8 mouse cellular contexts compared by ENCODE assay signal in the genomic region with DNA sequence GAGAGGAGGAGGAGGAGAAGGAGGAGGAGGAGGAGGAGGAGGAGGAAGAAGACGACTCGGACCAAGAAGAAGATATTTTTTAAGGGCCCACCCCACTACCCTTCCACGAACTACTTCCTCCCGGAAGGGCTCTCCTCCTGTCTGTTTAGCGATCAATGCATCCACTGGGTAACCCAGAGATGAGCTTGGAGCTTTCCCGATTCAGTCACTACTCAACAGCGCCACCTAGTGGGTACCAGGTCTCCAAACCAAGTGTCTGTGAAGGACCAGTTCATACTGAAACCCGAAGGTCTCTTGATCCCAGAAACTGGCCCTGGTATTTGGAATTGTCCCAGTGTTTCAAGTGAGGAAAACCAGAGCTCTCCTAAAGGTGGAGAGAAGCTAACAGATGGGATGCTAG. TPM values are rescaled to one million over a fixed set of nuclear protein-coding genes. Genes with fewer than 3 reads are reported as not detected.
A peak's percentile ranks its signal among the peaks of the same experiment; 100 is the strongest.
DNase-seq lines count a peak whose midpoint lies in the region; ATAC-seq and TF ChIP-seq lines count a peak whose summit lies in the region.

No protein-coding gene starts in this region.

- TF ChIP-seq POLR2A in CH12.LX (IDR thresholded peaks at IDR 0.05; ENCODE audit: low read depth, low read length): no peak

- peak; percentile 59; the same call in 1 of the 2 replicates for ATAC-seq in heart, postnatal 0 days (ENCODE audit: insufficient read depth, low read depth)
- peak; percentile 51 for ATAC-seq in liver, embryonic 15.5 days (ENCODE audit: insufficient read depth)
- ATAC-seq in neural tube, embryonic 11.5 days (ENCODE audit: insufficient read depth, low FRiP score, low TSS enrichment): peak; percentile 61; the same call in 1 of the 2 replicates
- ATAC-seq in stomach, embryonic 16.5 days (ENCODE audit: insufficient read depth, low FRiP score): peak; percentile 62; the same call in 1 of the 2 replicates

- H3K4me2 ChIP-seq in CH12.LX (ENCODE audit: insufficient read depth, low read depth, poor library complexity, severe bottlenecking): peak overlapping the region; percentile 53
- peak overlapping the region; percentile 58 for H3K4me2 ChIP-seq in heart, postnatal 0 days (ENCODE audit: low read depth, low read length)
- H3K4me2 ChIP-seq in liver, embryonic 15.5 days: peak overlapping the region; percentile 63
- peak overlapping the region; percentile 50 for H3K4me2 ChIP-seq in neural tube, embryonic 11.5 days (ENCODE audit: low read depth)
- H3K4me2 ChIP-seq in stomach, embryonic 16.5 days (ENCODE audit: low read depth, low read length): peak overlapping the region; percentile 68

- TF ChIP-seq RAD21 in CH12.LX (IDR thresholded peaks at IDR 0.05; ENCODE audit: low read depth, low read length): peak; percentile 85

- in situ Hi-C loops in CH12.LX (cut with MboI; ENCODE audit: low pct_ligation_motif_present, low pct_unique_long_range_greater_than_20kb, low sequenced_read_pairs): loop anchor here (5.0 to 25.0 kb wide), 3 partner anchors 88 to 468 kb away; no protein-coding TSS in a partner anchor

- no peaks in the 10 kb centered on the region for H3K9me3 ChIP-seq in CH12.LX (replicated peaks; ENCODE audit: low read length)
- H3K9me3 ChIP-seq in forebrain, embryonic 10.5 days: no peaks in the 10 kb centered on the region
- H3K9me3 ChIP-seq in heart, postnatal 0 days (replicated peaks; ENCODE audit: control insufficient read depth, low read length): no peaks in the 10 kb centered on the region
- H3K9me3 ChIP-seq in liver, embryonic 15.5 days (replicated peaks): no peaks in the 10 kb centered on the region
- no peaks in the 10 kb centered on the region for H3K9me3 ChIP-seq in neural tube, embryonic 11.5 days (ENCODE audit: control insufficient read depth, low read length)
- no peaks in the 10 kb centered on the region for H3K9me3 ChIP-seq in stomach, embryonic 16.5 days (replicated peaks; ENCODE audit: control insufficient read depth, low read length)

- dilution Hi-C loops in CH12.LX (cut with MboI; ENCODE audit: extremely low pct_ligation_motif_present, extremely low pct_unique_long_range_greater_than_20kb, low sequenced_read_pairs): no loop called here

- H3K27ac ChIP-seq in CH12.LX (ENCODE audit: insufficient read depth, low read depth): no peak overlapping the region
- peak overlapping the region; percentile 81 for H3K27ac ChIP-seq in forebrain, embryonic 10.5 days
- H3K27ac ChIP-seq in heart, postnatal 0 days (ENCODE audit: low read depth): no peak overlapping the region
- H3K27ac ChIP-seq in liver, embryonic 15.5 days (replicated peaks): no peak overlapping the region
- no peak overlapping the region for H3K27ac ChIP-seq in neural tube, embryonic 11.5 days (ENCODE audit: low read depth, low read length)
- H3K27ac ChIP-seq in stomach, embryonic 16.5 days (ENCODE audit: low read length): no peak overlapping the region

- no peaks in the 10 kb centered on the region for H3K27me3 ChIP-seq in CH12.LX (replicated peaks)
- H3K27me3 ChIP-seq in forebrain, embryonic 10.5 days (ENCODE audit: poor library complexity, severe bottlenecking): peaks cover 7% of the 10 kb centered on the region; the same call in 1 of the 2 replicates
- H3K27me3 ChIP-seq in heart, postnatal 0 days (ENCODE audit: control insufficient read depth, insufficient read depth, low read length): no peaks in the 10 kb centered on the region
- H3K27me3 ChIP-seq in liver, embryonic 15.5 days: no peaks in the 10 kb centered on the region
- H3K27me3 ChIP-seq in neural tube, embryonic 11.5 days (ENCODE audit: control insufficient read depth, insufficient read depth, low read length): no peaks in the 10 kb centered on the region
- H3K27me3 ChIP-seq in stomach, embryonic 16.5 days (ENCODE audit: control insufficient read depth, insufficient read depth, low read length): no peaks in the 10 kb centered on the region

- H3K4me3 ChIP-seq in CH12.LX (replicated peaks in 1 of 3; ENCODE audit: low read depth in 2 of 3, low read length in 2 of 3, poor library complexity in 1 of 3): peak overlapping the region in 2 of 3 experiments; percentile 10 to 56
- peak overlapping the region; percentile 51 for H3K4me3 ChIP-seq in forebrain, embryonic 10.5 days
- H3K4me3 ChIP-seq in heart, postnatal 0 days (ENCODE audit: low read depth, low read length): peak overlapping the region; percentile 20; the same call in 1 of the 2 replicates
- peak overlapping the region; percentile 37 for H3K4me3 ChIP-seq in liver, embryonic 15.5 days (replicated peaks)
- H3K4me3 ChIP-seq in neural tube, embryonic 11.5 days (ENCODE audit: low read depth, low read length): peak overlapping the region; percentile 26
- H3K4me3 ChIP-seq in stomach, embryonic 16.5 days (replicated peaks; ENCODE audit: low read length): peak overlapping the region; percentile 42

- H3K79me2 ChIP-seq in CH12.LX (replicated peaks; ENCODE audit: control insufficient read depth, extremely low read depth, insufficient read depth, poor library complexity, severe bottlenecking): no peaks in the 10 kb centered on the region

- peak; percentile 89 to 92; a peak in 3 of 4 replicates for TF ChIP-seq CTCF in CH12.LX (conservative IDR thresholded peaks at IDR 0.05 in 1 of 2, IDR thresholded peaks at IDR 0.05 in 1 of 2; ENCODE audit: low read depth in 2 of 2, low read length in 2 of 2)
- TF ChIP-seq CTCF in heart, postnatal 0 days (IDR thresholded peaks at IDR 0.05; ENCODE audit: low read depth): peak; percentile 90

- TF ChIP-seq EP300 in CH12.LX (IDR thresholded peaks at IDR 0.05; ENCODE audit: low read length): no peak
- no peak for TF ChIP-seq EP300 in heart, postnatal 0 days (IDR thresholded peaks at IDR 0.05; ENCODE audit: low read depth)

- peaks cover 0 to 33% of the 10 kb centered on the region in 2 experiments for H3K36me3 ChIP-seq in CH12.LX (replicated peaks in 1 of 2; ENCODE audit: control insufficient read depth in 1 of 2, insufficient read depth in 1 of 2, low read length in 1 of 2)
- peaks cover 30% of the 10 kb centered on the region for H3K36me3 ChIP-seq in forebrain, embryonic 10.5 days (replicated peaks)
- no peaks in the 10 kb centered on the region for H3K36me3 ChIP-seq in heart, postnatal 0 days (replicated peaks; ENCODE audit: control insufficient read depth, insufficient read depth, low read length)
- no peaks in the 10 kb centered on the region for H3K36me3 ChIP-seq in liver, embryonic 15.5 days (replicated peaks)
- no peaks in the 10 kb centered on the region; the same call in 1 of the 2 replicates for H3K36me3 ChIP-seq in neural tube, embryonic 11.5 days (ENCODE audit: control insufficient read depth, insufficient read depth, low read length)
- no peaks in the 10 kb centered on the region for H3K36me3 ChIP-seq in stomach, embryonic 16.5 days (ENCODE audit: control insufficient read depth, insufficient read depth, low read length)

- peaks cover 0 to 10% of the 10 kb centered on the region in 2 experiments; a peak in 2 of 4 replicates for H3K4me1 ChIP-seq in CH12.LX (ENCODE audit: control insufficient read depth in 1 of 2, insufficient read depth in 2 of 2)
- peaks cover 30% of the 10 kb centered on the region for H3K4me1 ChIP-seq in forebrain, embryonic 10.5 days
- 0 out of 2 replicates have a peak, but pooled peaks cover 6% of the 10 kb centered on the region for H3K4me1 ChIP-seq in heart, postnatal 0 days (ENCODE audit: control insufficient read depth, insufficient read depth)
- peaks cover 28% of the 10 kb centered on the region for H3K4me1 ChIP-seq in liver, embryonic 15.5 days (replicated peaks)
- H3K4me1 ChIP-seq in neural tube, embryonic 11.5 days (ENCODE audit: control insufficient read depth, insufficient read depth, low read length): no peaks in the 10 kb centered on the region; the same call in 1 of the 2 replicates
- H3K4me1 ChIP-seq in stomach, embryonic 16.5 days (ENCODE audit: control insufficient read depth, insufficient read depth, low read length): peaks cover 5% of the 10 kb centered on the region; the same call in 1 of the 2 replicates

- WGBS in forebrain, embryonic 10.5 days: 6% methylated on average over 8 of the region's 8 CpGs
- WGBS in heart, postnatal 0 days: 2% methylated on average over 8 of the region's 8 CpGs
- 2% methylated on average over 8 of the region's 8 CpGs for WGBS in liver, embryonic 15.5 days (ENCODE audit: insufficient replicate concordance)
- 2% methylated on average over 8 of the region's 8 CpGs for WGBS in neural tube, embryonic 11.5 days
- WGBS in stomach, embryonic 16.5 days: under 1% methylated on average over 8 of the region's 8 CpGs

- H3K9ac ChIP-seq in CH12.LX (ENCODE audit: insufficient read depth, low read depth): no peak overlapping the region; the same call in 1 of the 2 replicates
- no peak overlapping the region for H3K9ac ChIP-seq in heart, postnatal 0 days (replicated peaks; ENCODE audit: low read depth, low read length)
- no peak overlapping the region for H3K9ac ChIP-seq in liver, embryonic 15.5 days
- H3K9ac ChIP-seq in neural tube, embryonic 11.5 days (ENCODE audit: low read length): no peak overlapping the region
- peak overlapping the region; percentile 65; the same call in 1 of the 2 replicates for H3K9ac ChIP-seq in stomach, embryonic 16.5 days (ENCODE audit: low read length)

- DNase-seq in CH12.LX (ENCODE audit: extremely low read depth): peak; percentile 96
- peak; percentile 94 for DNase-seq in c-Kit-positive CD71-negative TER-119-negative erythroid progenitor cells, embryonic 14.5 days (ENCODE audit: low read depth)
- DNase-seq in forebrain, embryonic 10.5 days (ENCODE audit: extremely low spot score, low spot score): peak; percentile 92
- peak; percentile 90 for DNase-seq in heart, postnatal 0 days (ENCODE audit: low spot score)
- peak; percentile 89 to 95 for DNase-seq in kidney, postnatal 36 days
- peak; percentile 91 for DNase-seq in neural tube, embryonic 11.5 days (ENCODE audit: low spot score)

RNA-seq across cellular contexts. Expression of a gene that starts 6.7 kb away (rescaled TPM):
- total RNA-seq in CH12.LX (2012; rRNA removed) (6.3 and 7.3 TPM in 2 replicates), CH12.LX (2014; rRNA removed) (6.2 and 7.3 TPM in 2 replicates)
- polyA plus RNA-seq in CH12.LX (2012; ENCODE audit: insufficient read length, low read depth): 10.2 and 10.8 TPM in 2 replicates
- 16.5 and 17.8 TPM in 2 replicates for polyA plus RNA-seq in forebrain, embryonic 10.5 days (2016; fragmentation: Nextera tagmentation; extraction: Ambion mirVana)
- 20.2 and 24.5 TPM in 2 replicates for total RNA-seq in heart, postnatal 0 days (2014; rRNA removed; ENCODE audit: low replicate concordance)
- 15.7 and 16.3 TPM in 2 replicates for polyA plus RNA-seq in heart, postnatal 0 days (2015; fragmentation: Nextera tagmentation; extraction: Ambion mirVana)
- 4.0 TPM in 2 replicates for polyA plus RNA-seq in liver, embryonic 15.5 days (2015; fragmentation: Nextera tagmentation; extraction: Ambion mirVana)
- polyA plus RNA-seq in neural tube, embryonic 11.5 days (2014; fragmentation: Nextera tagmentation; extraction: Ambion mirVana): 12.3 and 13.2 TPM in 2 replicates
- 13.4 and 13.5 TPM in 2 replicates for polyA plus RNA-seq in stomach, embryonic 16.5 days (2015; fragmentation: Nextera tagmentation; extraction: Ambion mirVana)

RNA-seq across cellular contexts. Expression of a gene that starts 6.9 kb away (rescaled TPM):
- total RNA-seq in CH12.LX (2012; rRNA removed) (83.6 and 93.6 TPM in 2 replicates), CH12.LX (2014; rRNA removed) (56.6 and 63.7 TPM in 2 replicates)
- 91.8 and 96.8 TPM in 2 replicates for polyA plus RNA-seq in CH12.LX (2012; ENCODE audit: insufficient read length, low read depth)
- 63.3 and 64.1 TPM in 2 replicates for polyA plus RNA-seq in forebrain, embryonic 10.5 days (2016; fragmentation: Nextera tagmentation; extraction: Ambion mirVana)
- total RNA-seq in heart, postnatal 0 days (2014; rRNA removed; ENCODE audit: low replicate concordance): 23.0 and 24.1 TPM in 2 replicates
- 17.1 and 18.2 TPM in 2 replicates for polyA plus RNA-seq in heart, postnatal 0 days (2015; fragmentation: Nextera tagmentation; extraction: Ambion mirVana)
- 16.2 and 17.7 TPM in 2 replicates for polyA plus RNA-seq in liver, embryonic 15.5 days (2015; fragmentation: Nextera tagmentation; extraction: Ambion mirVana)
- polyA plus RNA-seq in neural tube, embryonic 11.5 days (2014; fragmentation: Nextera tagmentation; extraction: Ambion mirVana): 42.0 and 42.6 TPM in 2 replicates
- 41.9 and 45.6 TPM in 2 replicates for polyA plus RNA-seq in stomach, embryonic 16.5 days (2015; fragmentation: Nextera tagmentation; extraction: Ambion mirVana)

RNA-seq across cellular contexts. Expression of a gene that starts 16.9 kb away (rescaled TPM):
- total RNA-seq in CH12.LX (2012; rRNA removed) (0.25 and 0.59 TPM in 2 replicates), CH12.LX (2014; rRNA removed) (not detected in 2 replicates)
- 0.35 and 0.77 TPM in 2 replicates for polyA plus RNA-seq in CH12.LX (2012; ENCODE audit: insufficient read length, low read depth)
- polyA plus RNA-seq in forebrain, embryonic 10.5 days (2016; fragmentation: Nextera tagmentation; extraction: Ambion mirVana): 0.37 and 0.84 TPM in 2 replicates
- not detected in 2 replicates for total RNA-seq in heart, postnatal 0 days (2014; rRNA removed; ENCODE audit: low replicate concordance)
- 0.14 and 0.18 TPM in 2 replicates for polyA plus RNA-seq in heart, postnatal 0 days (2015; fragmentation: Nextera tagmentation; extraction: Ambion mirVana)
- 0.90 and 1.2 TPM in 2 replicates for polyA plus RNA-seq in liver, embryonic 15.5 days (2015; fragmentation: Nextera tagmentation; extraction: Ambion mirVana)
- polyA plus RNA-seq in neural tube, embryonic 11.5 days (2014; fragmentation: Nextera tagmentation; extraction: Ambion mirVana): 0.62 and 0.81 TPM in 2 replicates
- polyA plus RNA-seq in stomach, embryonic 16.5 days (2015; fragmentation: Nextera tagmentation; extraction: Ambion mirVana): 0.34 and 0.67 TPM in 2 replicates

RNA-seq across cellular contexts. Expression of a gene that starts 17.2 kb away (rescaled TPM):
- total RNA-seq in CH12.LX (2012; rRNA removed) (1.9 and 2.2 TPM in 2 replicates), CH12.LX (2014; rRNA removed) (0.90 and 1.0 TPM in 2 replicates)
- 4.2 and 5.4 TPM in 2 replicates for polyA plus RNA-seq in CH12.LX (2012; ENCODE audit: insufficient read length, low read depth)
- polyA plus RNA-seq in forebrain, embryonic 10.5 days (2016; fragmentation: Nextera tagmentation; extraction: Ambion mirVana): 10.7 and 11.7 TPM in 2 replicates
- total RNA-seq in heart, postnatal 0 days (2014; rRNA removed; ENCODE audit: low replicate concordance): 15.8 and 27.6 TPM in 2 replicates
- polyA plus RNA-seq in heart, postnatal 0 days (2015; fragmentation: Nextera tagmentation; extraction: Ambion mirVana): 11.5 and 11.7 TPM in 2 replicates
- polyA plus RNA-seq in liver, embryonic 15.5 days (2015; fragmentation: Nextera tagmentation; extraction: Ambion mirVana): 22.7 and 26.4 TPM in 2 replicates
- 14.9 and 16.8 TPM in 2 replicates for polyA plus RNA-seq in neural tube, embryonic 11.5 days (2014; fragmentation: Nextera tagmentation; extraction: Ambion mirVana)
- polyA plus RNA-seq in stomach, embryonic 16.5 days (2015; fragmentation: Nextera tagmentation; extraction: Ambion mirVana): 21.5 and 23.8 TPM in 2 replicates

RNA-seq across cellular contexts. Expression of a gene that starts 28.3 kb away (rescaled TPM):
- total RNA-seq in CH12.LX (2012; rRNA removed) (not detected in 2 replicates), CH12.LX (2014; rRNA removed) (not detected in 2 replicates)
- 0.26 TPM in 1 of 2 replicates, not detected in the other for polyA plus RNA-seq in CH12.LX (2012; ENCODE audit: insufficient read length, low read depth)
- polyA plus RNA-seq in forebrain, embryonic 10.5 days (2016; fragmentation: Nextera tagmentation; extraction: Ambion mirVana): not detected in 2 replicates
- total RNA-seq in heart, postnatal 0 days (2014; rRNA removed; ENCODE audit: low replicate concordance): not detected in 2 replicates
- not detected in 2 replicates for polyA plus RNA-seq in heart, postnatal 0 days (2015; fragmentation: Nextera tagmentation; extraction: Ambion mirVana)
- not detected in 2 replicates for polyA plus RNA-seq in liver, embryonic 15.5 days (2015; fragmentation: Nextera tagmentation; extraction: Ambion mirVana)
- not detected in 2 replicates for polyA plus RNA-seq in neural tube, embryonic 11.5 days (2014; fragmentation: Nextera tagmentation; extraction: Ambion mirVana)
- polyA plus RNA-seq in stomach, embryonic 16.5 days (2015; fragmentation: Nextera tagmentation; extraction: Ambion mirVana): not detected in 2 replicates
